Mouse (Mus musculus) ovary, adult 18-20 months (tissue): Measurements from ENCODE around the gene Bcl11a.

ENCODE experiments used
- DNase-seq: peaks from one replicate; pipeline ENCODE4 v3.0.0; 2022; ENCODE audit warnings: low spot score, mixed read lengths

Gene Bcl11a

DNA sequence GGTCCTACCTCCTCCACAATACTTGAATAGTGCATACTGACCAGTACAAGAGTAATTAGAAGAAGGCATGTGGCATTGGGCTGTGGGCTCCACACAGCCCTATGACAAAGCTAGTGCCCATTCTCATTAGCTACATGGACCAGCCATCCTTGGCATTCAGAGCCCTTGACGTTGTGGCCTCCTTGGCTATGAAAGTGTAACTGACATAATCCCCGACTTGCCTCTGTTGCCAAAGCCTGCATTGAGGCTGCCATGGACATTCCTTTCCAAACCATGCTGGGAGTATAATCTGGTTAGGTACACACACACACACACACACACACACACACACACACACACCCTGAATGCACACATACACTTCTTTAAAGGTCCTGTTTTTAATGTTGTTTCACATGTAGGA, 81.8 kb downstream of the Bcl11a start:
- DNase-seq: no peak

- DNase-seq: no peak
Measured at GRCm38 (mm10) chr11:24161458-24161857, 83.6 kb downstream of the Bcl11a start.

DNA sequence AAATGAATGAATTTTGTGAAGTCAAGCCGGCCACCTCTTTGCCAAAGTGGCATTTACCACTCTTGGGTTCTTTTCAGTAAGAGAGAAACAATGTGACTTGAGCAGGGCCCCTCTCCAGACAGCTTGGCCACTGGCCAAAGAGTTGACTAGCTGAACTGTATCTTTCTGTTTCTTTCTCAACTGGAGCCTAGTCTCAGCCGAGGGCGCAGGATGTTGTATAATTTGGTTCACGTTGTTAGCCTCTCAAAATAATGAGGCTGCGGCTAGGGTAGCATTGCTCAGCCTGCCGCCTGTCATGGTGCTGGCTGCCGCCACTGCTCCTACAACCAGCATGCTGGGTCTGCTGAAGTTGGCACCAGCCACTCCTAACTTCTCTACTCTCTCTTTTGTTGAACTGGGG, 84.2 kb downstream of the Bcl11a start:
- no peak for DNase-seq

- DNase-seq: no peak
Measured at GRCm38 (mm10) chr11:24163072-24163471, 85.2 kb downstream of the Bcl11a start.

DNA sequence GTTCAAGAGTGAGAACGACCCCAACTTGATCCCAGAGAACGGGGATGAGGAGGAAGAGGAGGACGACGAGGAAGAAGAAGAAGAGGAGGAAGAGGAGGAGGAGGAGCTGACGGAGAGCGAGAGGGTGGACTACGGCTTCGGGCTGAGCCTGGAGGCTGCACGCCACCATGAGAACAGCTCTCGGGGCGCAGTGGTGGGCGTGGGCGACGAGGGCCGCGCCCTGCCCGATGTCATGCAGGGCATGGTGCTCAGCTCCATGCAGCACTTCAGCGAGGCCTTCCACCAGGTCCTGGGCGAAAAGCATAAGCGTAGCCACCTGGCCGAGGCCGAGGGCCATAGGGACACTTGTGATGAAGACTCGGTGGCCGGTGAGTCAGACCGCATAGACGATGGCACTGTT, 86.2 kb downstream of the Bcl11a start:
- no peak for DNase-seq

- no peak for DNase-seq
Measured at GRCm38 (mm10) chr11:24171675-24172285, 93.9 kb downstream of the Bcl11a start.

GRCm38 (mm10) chr11:24172585-24172984, 94.7 kb downstream of the Bcl11a start:
- no peak for DNase-seq

- DNase-seq: no peak
Measured at GRCm38 (mm10) chr11:24174161-24174792, 96.4 kb downstream of the Bcl11a start.

DNA sequence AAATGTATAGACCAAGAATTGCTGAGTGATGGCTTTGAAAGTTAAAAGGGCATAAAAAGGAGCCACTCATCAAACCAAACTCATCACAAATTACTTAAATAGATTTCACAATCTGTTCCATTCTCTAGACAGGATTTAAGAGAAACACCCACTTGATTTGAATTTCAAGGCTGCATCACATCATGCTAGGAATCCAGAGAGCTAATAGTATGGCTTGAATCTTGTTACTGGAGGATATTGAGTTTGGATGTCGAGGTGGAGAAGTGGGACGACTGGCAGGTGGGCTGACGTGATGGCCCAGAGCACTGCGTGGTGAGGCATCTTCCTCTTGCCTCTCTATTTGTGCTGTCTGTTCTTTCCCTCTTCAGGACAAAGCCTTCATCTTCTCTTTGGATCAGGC, 99.6 kb downstream of the Bcl11a start:
- DNase-seq: no peak

GRCm38 (mm10) chr11:24178823-24179476, 101.1 kb downstream of the Bcl11a start:
- no peak for DNase-seq

DNA sequence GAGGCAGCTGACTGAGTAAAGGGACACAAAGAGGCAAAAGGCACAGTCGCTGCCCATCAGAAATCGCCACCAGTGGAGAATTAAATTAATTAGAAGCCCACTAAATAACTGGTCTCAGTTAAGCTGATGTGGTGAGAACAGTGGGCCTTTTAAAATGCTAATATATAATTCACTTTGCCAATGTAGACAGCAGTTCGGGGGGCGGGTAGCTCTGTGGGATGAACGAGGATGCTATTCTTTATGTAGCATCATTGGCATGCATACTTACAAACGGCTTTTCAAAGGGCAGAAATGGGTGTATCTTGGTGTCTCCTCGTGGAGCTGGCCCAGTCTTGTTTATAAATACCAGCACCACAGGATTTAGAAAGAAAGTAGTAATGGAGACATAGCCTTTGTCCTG, 102.2 kb downstream of the Bcl11a start:
- DNase-seq: no peak

GRCm38 (mm10) chr11:24183501-24183900, 105.6 kb downstream of the Bcl11a start:
- no peak for DNase-seq

- no peak for DNase-seq
Measured at GRCm38 (mm10) chr11:24184932-24185331, 107.1 kb downstream of the Bcl11a start.

GRCm38 (mm10) chr11:24190411-24190810, 112.6 kb downstream of the Bcl11a start:
- DNase-seq: no peak

GRCm38 (mm10) chr11:24196460-24197190, 118.8 kb downstream of the Bcl11a start:
- no peak for DNase-seq

GRCm38 (mm10) chr11:24197424-24197823, 119.6 kb downstream of the Bcl11a start:
- DNase-seq: no peak

GRCm38 (mm10) chr11:24199560-24199959, 121.7 kb downstream of the Bcl11a start:
- DNase-seq: no peak

- DNase-seq: no peak
Measured at GRCm38 (mm10) chr11:24200310-24200709, 122.5 kb downstream of the Bcl11a start.

DNA sequence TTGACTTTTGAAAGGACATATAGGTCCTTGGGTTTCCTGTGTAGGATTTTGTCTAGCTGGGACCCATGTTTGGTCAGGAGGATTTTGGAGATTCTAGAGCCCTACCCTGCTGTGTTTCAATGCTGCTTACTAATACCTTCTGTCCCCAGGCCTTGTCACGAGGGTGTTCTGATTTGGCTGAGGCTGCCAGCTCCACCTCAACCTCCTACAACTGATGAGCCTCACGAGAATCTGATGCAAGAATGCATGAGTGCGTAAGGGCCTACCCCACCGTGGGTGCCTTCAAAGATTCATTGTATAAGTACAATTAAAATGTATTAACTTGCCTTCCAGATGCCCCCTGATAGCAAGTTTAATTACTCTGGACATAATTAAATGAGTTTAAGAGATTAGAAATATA, 123.4 kb downstream of the Bcl11a start:
- DNase-seq: no peak

DNA sequence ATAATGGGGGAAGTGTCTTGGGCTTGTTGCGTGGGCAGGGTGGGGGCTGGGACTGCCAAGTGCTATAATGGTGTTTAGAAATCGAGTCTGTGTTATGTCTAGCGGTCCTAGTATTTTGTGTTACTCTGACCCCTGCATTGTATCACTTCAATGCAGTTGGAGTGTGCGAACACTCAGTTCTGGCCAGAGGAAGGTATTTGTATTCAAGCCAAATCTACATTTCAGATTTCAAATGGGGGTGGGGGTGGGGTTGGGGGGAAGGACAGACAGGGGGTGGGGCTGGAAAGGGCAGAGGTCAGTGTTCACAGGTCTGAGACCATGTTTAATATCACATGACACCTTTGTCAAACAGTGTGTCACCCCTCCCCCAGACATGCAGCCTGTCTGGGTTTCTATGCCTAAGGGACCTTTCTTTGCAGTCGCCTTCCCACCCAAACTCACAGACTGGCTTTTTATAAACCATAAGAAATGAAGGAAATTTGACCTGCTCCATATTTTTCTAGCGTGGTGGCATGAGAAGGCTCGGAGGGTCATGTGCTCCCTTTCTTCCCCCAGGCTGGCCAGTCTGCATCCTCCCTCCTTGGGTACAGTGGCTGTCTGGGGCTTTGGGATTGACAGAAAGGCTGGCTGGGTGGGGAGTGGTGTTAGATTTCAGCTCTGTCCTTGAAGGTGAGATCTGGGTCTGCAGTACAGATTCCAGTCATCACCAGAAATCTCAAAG, 124.9 kb downstream of the Bcl11a start:
- peak; percentile 57 for DNase-seq

DNA sequence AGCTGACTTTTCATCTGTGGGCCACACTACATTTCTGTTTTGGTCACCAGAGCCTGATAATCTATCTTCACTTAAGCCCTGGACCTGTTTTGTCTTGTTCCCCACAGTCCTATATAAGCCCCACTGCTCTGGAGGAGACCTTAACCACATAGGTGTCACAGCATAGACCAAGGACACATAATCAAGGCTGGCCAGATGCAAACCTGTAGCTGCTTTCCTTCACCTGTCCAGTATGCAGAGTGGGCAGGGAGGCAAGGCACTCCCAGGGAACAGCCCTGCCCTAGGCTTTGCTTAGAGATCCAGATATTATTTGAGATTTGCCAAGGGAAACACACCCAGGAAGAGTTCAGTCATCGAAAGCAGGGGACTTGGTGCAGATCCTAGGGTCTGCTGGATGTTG, 125.6 kb downstream of the Bcl11a start:
- no peak for DNase-seq

- DNase-seq: no peak
Measured at GRCm38 (mm10) chr11:24208951-24209351, 131.1 kb downstream of the Bcl11a start.
